12 mouse cellular contexts compared by ENCODE assay signal in genomic region chr11:53764581-53764980, GRCm38 (mm10). TPM values are rescaled to one million over a fixed set of nuclear protein-coding genes. Genes with fewer than 3 reads are reported as not detected.
DNase-seq lines count a peak whose midpoint lies in the region; ATAC-seq and TF ChIP-seq lines count a peak whose summit lies in the region.
"Had no signal": no experiment of that assay in that cellular context is flagged by ENCODE, and none has a peak within 500 bp of the region (broad histone marks: within the 10 kb centered on the region; RNA-seq: fewer than 3 reads in every experiment).

No protein-coding gene starts in this region.

- no peak overlapping the region for H3K4me2 ChIP-seq in heart, embryonic 16.5 days (ENCODE audit: low read depth, low read length)
- no peak overlapping the region for H3K4me2 ChIP-seq in lung, postnatal 0 days (replicated peaks; ENCODE audit: low read depth, low read length)
- no peak overlapping the region for H3K4me2 ChIP-seq in intestine, embryonic 16.5 days (ENCODE audit: low read depth, low read length)

- H3K4me1 ChIP-seq in heart, embryonic 16.5 days (ENCODE audit: control insufficient read depth, insufficient read depth, low read length), result peaks cover 47% of the 10 kb centered on the region
- peaks cover 32% of the 10 kb centered on the region for H3K4me1 ChIP-seq in lung, postnatal 0 days (ENCODE audit: insufficient read depth, low read depth, low read length)
- H3K4me1 ChIP-seq in intestine, embryonic 16.5 days (ENCODE audit: control insufficient read depth, insufficient read depth, low read length), result peaks cover 57% of the 10 kb centered on the region
- H3K4me1 ChIP-seq in small intestine, adult 2 months (ENCODE audit: control insufficient read depth, insufficient read depth, insufficient read length, low read length), result peaks cover 51% of the 10 kb centered on the region

- 59% methylated on average over 5 of the region's 5 CpGs for whole genome bisulfite sequencing in heart, embryonic 16.5 days
- 58% methylated on average over 5 of the region's 5 CpGs for WGBS in lung, postnatal 0 days
- 62% methylated on average over 5 of the region's 5 CpGs for WGBS in intestine, embryonic 16.5 days
- WGBS in small intestine, adult 2 months, result 53% methylated on average over 5 of the region's 5 CpGs

- no peak for DNase-seq in heart, postnatal 25 days (ENCODE audit: low spot score)
- no peak for DNase-seq in lung, postnatal 0 days (ENCODE audit: low spot score)
- DNase-seq in lung, adult 18-20 months, result no peak
- no peak for DNase-seq in left cerebral cortex, postnatal 25 days (ENCODE audit: low spot score in 2 of 2)

- ATAC-seq in heart, embryonic 16.5 days (replicated peaks; ENCODE audit: extremely low read depth, insufficient read depth, low FRiP score), result no peak
- ATAC-seq in lung, postnatal 0 days, result no peak
- no peak for ATAC-seq in intestine, embryonic 16.5 days
- no peak for ATAC-seq in cerebellum, adult (ENCODE audit: insufficient number of reproducible peaks, low FRiP score, low TSS enrichment)

- H3K36me3 ChIP-seq in heart, embryonic 16.5 days (ENCODE audit: control insufficient read depth, insufficient read depth), result no peaks in the 10 kb centered on the region
- H3K36me3 ChIP-seq in lung, postnatal 0 days (ENCODE audit: insufficient read depth, low read length), result no peaks in the 10 kb centered on the region
- no peaks in the 10 kb centered on the region for H3K36me3 ChIP-seq in intestine, embryonic 16.5 days (ENCODE audit: control insufficient read depth, insufficient read depth, low read length)
- H3K36me3 ChIP-seq in small intestine, adult 2 months (ENCODE audit: control insufficient read depth, insufficient read depth, low read length), result no peaks in the 10 kb centered on the region
- H3K36me3 ChIP-seq: hindbrain, embryonic 10.5 days had no signal

- no peak overlapping the region for H3K4me3 ChIP-seq in heart, embryonic 16.5 days (ENCODE audit: low read length)
- no peak overlapping the region for H3K4me3 ChIP-seq in lung, postnatal 0 days (ENCODE audit: low read depth, low read length)
- H3K4me3 ChIP-seq in intestine, embryonic 16.5 days (ENCODE audit: low read length), result no peak overlapping the region
- no peak overlapping the region for H3K4me3 ChIP-seq in small intestine, adult 2 months (ENCODE audit: low read depth, low read length)

- no peak for TF ChIP-seq POLR2A in small intestine, adult 2 months (IDR thresholded peaks at IDR 0.05; ENCODE audit: low read depth, low read length)

- H3K9me3 ChIP-seq in heart, embryonic 16.5 days (replicated peaks; ENCODE audit: control insufficient read depth, low read length), result no peaks in the 10 kb centered on the region
- no peaks in the 10 kb centered on the region for H3K9me3 ChIP-seq in lung, postnatal 0 days (ENCODE audit: low read length)
- H3K9me3 ChIP-seq in intestine, embryonic 16.5 days (ENCODE audit: control insufficient read depth, low read length), result no peaks in the 10 kb centered on the region
- H3K9me3 ChIP-seq: hindbrain, embryonic 10.5 days had no signal

- H3K27ac ChIP-seq in heart, embryonic 16.5 days (ENCODE audit: low read length), result peak overlapping the region; percentile 98
- H3K27ac ChIP-seq in lung, postnatal 0 days (ENCODE audit: low read length), result peak overlapping the region; percentile 99
- peak overlapping the region; percentile 100 for H3K27ac ChIP-seq in intestine, embryonic 16.5 days (ENCODE audit: low read length)
- peak overlapping the region; percentile 99 for H3K27ac ChIP-seq in small intestine, adult 2 months (ENCODE audit: insufficient read depth, low read depth, low read length)

- no peak for TF ChIP-seq EP300 in lung, postnatal 0 days (IDR thresholded peaks at IDR 0.05)

- 0 out of 2 replicates have a peak overlapping the region, but pooled peaks have one; percentile 6 for H3K9ac ChIP-seq in heart, embryonic 16.5 days (ENCODE audit: low read length)
- H3K9ac ChIP-seq in lung, postnatal 0 days (replicated peaks; ENCODE audit: low read depth), result peak overlapping the region; percentile 48; the same call in 1 of the 2 replicates
- peak overlapping the region; percentile 77; the same call in 1 of the 2 replicates for H3K9ac ChIP-seq in intestine, embryonic 16.5 days (ENCODE audit: low read depth, low read length)

- TF ChIP-seq CTCF in lung, postnatal 0 days (IDR thresholded peaks at IDR 0.05), result no peak
- TF ChIP-seq CTCF in small intestine, adult 2 months (IDR thresholded peaks at IDR 0.05; ENCODE audit: extremely low read depth, insufficient read length, insufficient replicate concordance, low read depth, low read length), result no peak

- H3K27me3 ChIP-seq in heart, embryonic 16.5 days (ENCODE audit: control insufficient read depth, insufficient read depth, low read length), result no peaks in the 10 kb centered on the region
- H3K27me3 ChIP-seq in lung, postnatal 0 days (replicated peaks; ENCODE audit: insufficient read depth, low read length), result no peaks in the 10 kb centered on the region
- H3K27me3 ChIP-seq in intestine, embryonic 16.5 days (replicated peaks; ENCODE audit: control insufficient read depth, insufficient read depth, low read length), result no peaks in the 10 kb centered on the region
- no peaks in the 10 kb centered on the region for H3K27me3 ChIP-seq in small intestine, adult 2 months (ENCODE audit: control insufficient read depth, insufficient read depth, low read length)

- intact Hi-C loops in heart, postnatal 25 days (cut with DNase I), result loop anchor here (5.0 kb wide), 1 partner anchor 53 kb away; no protein-coding TSS in a partner anchor
- intact Hi-C loops in left cerebral cortex, postnatal 25 days (cut with DNase I), result loop anchor here (5.0 kb wide), 1 partner anchor 78 kb away; no protein-coding TSS in a partner anchor

RNA-seq across cellular contexts. Expression of gene Irf1, which starts 5.2 kb away (rescaled TPM):
- polyA plus RNA-seq in heart, embryonic 16.5 days (2015; fragmentation: Nextera tagmentation; extraction: Ambion mirVana), result 17.2 and 25.7 TPM in 2 replicates
- 10 to 100 TPM; 13.7 to 21.1 TPM for total RNA-seq in heart, postnatal 25 days (2021)
- 52.5 and 64.9 TPM in 2 replicates for polyA plus RNA-seq in lung, postnatal 0 days (2015; fragmentation: Nextera tagmentation; extraction: Ambion mirVana)
- polyA plus RNA-seq in intestine, embryonic 16.5 days (2015; fragmentation: Nextera tagmentation; extraction: Ambion mirVana), result 52.9 and 58.7 TPM in 2 replicates
- polyA plus RNA-seq in small intestine, adult 2 months (2012; rRNA removed), result 93.3 and 233 TPM in 2 replicates
- total RNA-seq in left cerebral cortex, postnatal 25 days (2021), result 1 to 10 TPM; 5.9 to 6.8 TPM

RNA-seq across cellular contexts. Expression of gene Gm17334, which starts 8.4 kb away (rescaled TPM):
- 0.16 and 0.53 TPM in 2 replicates for polyA plus RNA-seq in heart, embryonic 16.5 days (2015; fragmentation: Nextera tagmentation; extraction: Ambion mirVana)
- under 1 TPM in 1 of 2 experiments, not detected in 1; 0.31 TPM for total RNA-seq in heart, postnatal 25 days (2021)
- polyA plus RNA-seq in lung, postnatal 0 days (2015; fragmentation: Nextera tagmentation; extraction: Ambion mirVana), result 0.46 and 0.61 TPM in 2 replicates
- polyA plus RNA-seq in intestine, embryonic 16.5 days (2015; fragmentation: Nextera tagmentation; extraction: Ambion mirVana), result 0.34 and 0.81 TPM in 2 replicates
- 0.25 and 1.6 TPM in 2 replicates for polyA plus RNA-seq in small intestine, adult 2 months (2012; rRNA removed)
- under 1 TPM in 1 of 2 experiments, not detected in 1; 0.96 TPM for total RNA-seq in left cerebral cortex, postnatal 25 days (2021)
- polyA plus RNA-seq: hindbrain, embryonic 10.5 days; limb, embryonic 11.5 days; midbrain, embryonic 16.5 days had no signal

RNA-seq across cellular contexts. Expression of gene Il5, which starts 44.0 kb away (rescaled TPM):
- polyA plus RNA-seq in heart, embryonic 16.5 days (2015; fragmentation: Nextera tagmentation; extraction: Ambion mirVana), result not detected in 2 replicates
- not detected for total RNA-seq in heart, postnatal 25 days (2021)
- polyA plus RNA-seq in lung, postnatal 0 days (2015; fragmentation: Nextera tagmentation; extraction: Ambion mirVana), result not detected in 2 replicates
- polyA plus RNA-seq in intestine, embryonic 16.5 days (2015; fragmentation: Nextera tagmentation; extraction: Ambion mirVana), result not detected in 2 replicates
- polyA plus RNA-seq in small intestine, adult 2 months (2012; rRNA removed), result not detected in 2 replicates
- not detected for total RNA-seq in left cerebral cortex, postnatal 25 days (2021)
- total RNA-seq: ES-E14 had no signal
- polyA plus RNA-seq: hindbrain, embryonic 10.5 days; midbrain, embryonic 16.5 days had no signal

RNA-seq across cellular contexts. Expression of gene Rad50, which starts 57.5 kb away (rescaled TPM):
- polyA plus RNA-seq in heart, embryonic 16.5 days (2015; fragmentation: Nextera tagmentation; extraction: Ambion mirVana), result 19.9 and 23.9 TPM in 2 replicates
- 1 to 10 TPM; 6.3 to 6.7 TPM for total RNA-seq in heart, postnatal 25 days (2021)
- polyA plus RNA-seq in lung, postnatal 0 days (2015; fragmentation: Nextera tagmentation; extraction: Ambion mirVana), result 18.1 and 19.4 TPM in 2 replicates
- 24.8 and 28.5 TPM in 2 replicates for polyA plus RNA-seq in intestine, embryonic 16.5 days (2015; fragmentation: Nextera tagmentation; extraction: Ambion mirVana)
- polyA plus RNA-seq in small intestine, adult 2 months (2012; rRNA removed), result 0.98 and 2.7 TPM in 2 replicates
- 1 to 10 TPM; 9.2 to 9.6 TPM for total RNA-seq in left cerebral cortex, postnatal 25 days (2021)

Comparison
In these comparisons a context has a peak if more than half of its experiments do, and no peak if none do; other contexts are left out.
1. H3K9ac ChIP-seq: peak in every context shown above with its lines; median percentile 77 in intestine, embryonic 16.5 days; 48 in lung, postnatal 0 days; 6 in heart, embryonic 16.5 days.